Mouse (Mus musculus) ES-E14 (cell line): ENCODE data around the gene Lyst.

Experiments used
- HCFC1 ChIP-seq: IDR thresholded peaks from 2 replicates; pipeline ENCODE4 v1.6.1; 2012; ENCODE audit warnings: low read length, inconsistent platforms, borderline replicate concordance; ENCODE audit not compliant: insufficient read depth
- MAFK ChIP-seq: IDR thresholded peaks from 2 replicates; pipeline ENCODE4 v1.6.1; 2014; ENCODE audit warnings: mild to moderate bottlenecking, low read depth, low read length, inconsistent platforms; ENCODE audit not compliant: insufficient read depth
- ZNF384 ChIP-seq: IDR thresholded peaks from 2 replicates; pipeline ENCODE4 v1.6.1; 2012; ENCODE audit warnings: low read depth, low read length, inconsistent platforms

- TF ChIP-seq MAFK (no peak), HCFC1 (no peak), ZNF384 (no peak)
Measured at GRCm38 (mm10) chr13:13587653-13588184, 2.5 kb upstream of the Lyst start.
